In genomic region chr7:73532139-73532538, GRCm38 (mm10) we compare ENCODE assay signal across 10 mouse cellular contexts. TPM values are rescaled to one million over a fixed set of nuclear protein-coding genes. Genes with fewer than 3 reads are reported as not detected.
A peak's percentile ranks its signal among the peaks of the same experiment; 100 is the strongest.
DNase-seq lines count a peak whose midpoint lies in the region; ATAC-seq and TF ChIP-seq lines count a peak whose summit lies in the region.
"Had no signal": no experiment of that assay in that cellular context is flagged by ENCODE, and none has a peak within 500 bp of the region (broad histone marks: within the 10 kb centered on the region; RNA-seq: fewer than 3 reads in every experiment).

No protein-coding gene starts in this region.

- H3K9ac ChIP-seq in hindbrain, embryonic 15.5 days = no peak overlapping the region
- H3K9ac ChIP-seq in hindbrain, embryonic 11.5 days (ENCODE audit: low read depth, low read length) = no peak overlapping the region
- no peak overlapping the region for H3K9ac ChIP-seq in midbrain, embryonic 12.5 days (replicated peaks)
- no peak overlapping the region for H3K9ac ChIP-seq in midbrain, postnatal 0 days (replicated peaks; ENCODE audit: low read length, poor library complexity, severe bottlenecking)
- no peak overlapping the region for H3K9ac ChIP-seq in forebrain, embryonic 14.5 days (ENCODE audit: low read length)
- no peak overlapping the region for H3K9ac ChIP-seq in neural tube, embryonic 14.5 days (replicated peaks; ENCODE audit: low read depth, low read length)
- H3K9ac ChIP-seq: liver, embryonic 14.5 days; neural tube, embryonic 12.5 days had no signal

- no peaks in the 10 kb centered on the region for H3K27me3 ChIP-seq in hindbrain, embryonic 15.5 days
- H3K27me3 ChIP-seq in hindbrain, embryonic 11.5 days (ENCODE audit: control insufficient read depth, insufficient read depth, low read length) = no peaks in the 10 kb centered on the region
- no peaks in the 10 kb centered on the region for H3K27me3 ChIP-seq in midbrain, embryonic 12.5 days
- no peaks in the 10 kb centered on the region for H3K27me3 ChIP-seq in midbrain, postnatal 0 days (ENCODE audit: insufficient read depth, low read length)
- H3K27me3 ChIP-seq in forebrain, embryonic 14.5 days (replicated peaks; ENCODE audit: control insufficient read depth, insufficient read depth, low read length) = no peaks in the 10 kb centered on the region
- H3K27me3 ChIP-seq in neural tube, embryonic 14.5 days (ENCODE audit: control insufficient read depth, insufficient read depth, low read length) = no peaks in the 10 kb centered on the region
- H3K27me3 ChIP-seq: neural tube, embryonic 12.5 days had no signal

- no peaks in the 10 kb centered on the region for H3K36me3 ChIP-seq in hindbrain, embryonic 15.5 days
- H3K36me3 ChIP-seq in hindbrain, embryonic 11.5 days (ENCODE audit: control insufficient read depth, insufficient read depth, low read length) = no peaks in the 10 kb centered on the region
- H3K36me3 ChIP-seq in midbrain, embryonic 12.5 days = 0 out of 2 replicates have a peak, but pooled peaks cover 3% of the 10 kb centered on the region
- no peaks in the 10 kb centered on the region for H3K36me3 ChIP-seq in midbrain, postnatal 0 days (ENCODE audit: insufficient read depth, low read length)
- H3K36me3 ChIP-seq in forebrain, embryonic 14.5 days (ENCODE audit: control insufficient read depth, insufficient read depth, low read length) = peaks cover 22% of the 10 kb centered on the region; the same call in 1 of the 2 replicates
- H3K36me3 ChIP-seq in neural tube, embryonic 14.5 days (ENCODE audit: control insufficient read depth, insufficient read depth, low read length) = no peaks in the 10 kb centered on the region
- H3K36me3 ChIP-seq: neural tube, embryonic 12.5 days had no signal

- DNase-seq in hindbrain, embryonic 11.5 days (ENCODE audit: low spot score) = no peak
- DNase-seq in midbrain, postnatal 0 days (ENCODE audit: low spot score) = no peak
- no peak for DNase-seq in forebrain, embryonic 14.5 days (ENCODE audit: low spot score)
- no peak for DNase-seq in gastrocnemius, postnatal 36 days

- peaks cover 50% of the 10 kb centered on the region for H3K4me1 ChIP-seq in hindbrain, embryonic 15.5 days (replicated peaks)
- no peaks in the 10 kb centered on the region; the same call in 1 of the 2 replicates for H3K4me1 ChIP-seq in hindbrain, embryonic 11.5 days (replicated peaks; ENCODE audit: control insufficient read depth, insufficient read depth, low read length)
- H3K4me1 ChIP-seq in midbrain, embryonic 12.5 days = peaks cover 41% of the 10 kb centered on the region
- peaks cover 10% of the 10 kb centered on the region; the same call in 1 of the 2 replicates for H3K4me1 ChIP-seq in midbrain, postnatal 0 days (ENCODE audit: insufficient read depth, low read length)
- peaks cover 38% of the 10 kb centered on the region for H3K4me1 ChIP-seq in forebrain, embryonic 14.5 days (ENCODE audit: control insufficient read depth, insufficient read depth, low read length)
- peaks cover 34% of the 10 kb centered on the region for H3K4me1 ChIP-seq in neural tube, embryonic 14.5 days (ENCODE audit: control insufficient read depth, insufficient read depth, low read length)

- ATAC-seq in hindbrain, embryonic 15.5 days (ENCODE audit: low FRiP score, low read depth) = no peak
- ATAC-seq in hindbrain, embryonic 11.5 days (ENCODE audit: low FRiP score) = no peak
- no peak for ATAC-seq in midbrain, embryonic 12.5 days (ENCODE audit: low FRiP score, low read depth)
- ATAC-seq in midbrain, postnatal 0 days (ENCODE audit: low FRiP score) = no peak
- ATAC-seq in forebrain, embryonic 14.5 days = no peak
- ATAC-seq in neural tube, embryonic 14.5 days (ENCODE audit: low read depth) = no peak
- ATAC-seq in inflammation-experienced regulatory T-cells, adult 6 months = no peak

- H3K9me3 ChIP-seq in hindbrain, embryonic 15.5 days = no peaks in the 10 kb centered on the region
- H3K9me3 ChIP-seq in hindbrain, embryonic 11.5 days (ENCODE audit: control insufficient read depth, low read length) = no peaks in the 10 kb centered on the region
- no peaks in the 10 kb centered on the region for H3K9me3 ChIP-seq in midbrain, embryonic 12.5 days
- no peaks in the 10 kb centered on the region for H3K9me3 ChIP-seq in midbrain, postnatal 0 days (ENCODE audit: low read length)
- no peaks in the 10 kb centered on the region for H3K9me3 ChIP-seq in forebrain, embryonic 14.5 days (replicated peaks; ENCODE audit: control insufficient read depth, low read length)
- no peaks in the 10 kb centered on the region for H3K9me3 ChIP-seq in neural tube, embryonic 14.5 days (ENCODE audit: control insufficient read depth, low read length)
- H3K9me3 ChIP-seq: neural tube, embryonic 12.5 days had no signal

- H3K27ac ChIP-seq in hindbrain, embryonic 15.5 days (replicated peaks) = peak overlapping the region; percentile 54
- H3K27ac ChIP-seq in hindbrain, embryonic 11.5 days (ENCODE audit: low read depth, low read length) = no peak overlapping the region
- H3K27ac ChIP-seq in midbrain, embryonic 12.5 days (replicated peaks) = 0 out of 2 replicates have a peak overlapping the region, but pooled peaks have one; percentile 4
- no peak overlapping the region for H3K27ac ChIP-seq in midbrain, postnatal 0 days (ENCODE audit: low read depth, low read length)
- H3K27ac ChIP-seq in forebrain, embryonic 14.5 days (ENCODE audit: low read depth, low read length) = peak overlapping the region; percentile 36; the same call in 1 of the 2 replicates
- 0 out of 2 replicates have a peak overlapping the region, but pooled peaks have one; percentile 28 for H3K27ac ChIP-seq in neural tube, embryonic 14.5 days (ENCODE audit: low read depth, low read length)
- H3K27ac ChIP-seq: liver, embryonic 14.5 days; neural tube, embryonic 12.5 days had no signal

- intact Hi-C loops in gastrocnemius, postnatal 36 days (cut with DNase I) = no loop called here

- H3K4me2 ChIP-seq in hindbrain, embryonic 15.5 days = no peak overlapping the region
- no peak overlapping the region for H3K4me2 ChIP-seq in hindbrain, embryonic 11.5 days (replicated peaks; ENCODE audit: low read depth, low read length)
- no peak overlapping the region for H3K4me2 ChIP-seq in midbrain, embryonic 12.5 days (replicated peaks)
- H3K4me2 ChIP-seq in midbrain, postnatal 0 days (ENCODE audit: low read depth, low read length, poor library complexity, severe bottlenecking) = no peak overlapping the region
- H3K4me2 ChIP-seq in forebrain, embryonic 14.5 days (ENCODE audit: low read length) = no peak overlapping the region
- H3K4me2 ChIP-seq in neural tube, embryonic 14.5 days (ENCODE audit: low read depth, low read length) = no peak overlapping the region
- H3K4me2 ChIP-seq: neural tube, embryonic 12.5 days had no signal

- WGBS in hindbrain, embryonic 15.5 days = 77% methylated on average over 3 of the region's 3 CpGs
- 81% methylated on average over 3 of the region's 3 CpGs for WGBS in hindbrain, embryonic 11.5 days
- WGBS in midbrain, embryonic 12.5 days = 80% methylated on average over 3 of the region's 3 CpGs
- WGBS in midbrain, postnatal 0 days = 51% methylated on average over 3 of the region's 3 CpGs
- WGBS in forebrain, embryonic 14.5 days = 82% methylated on average over 3 of the region's 3 CpGs
- 77% methylated on average over 3 of the region's 3 CpGs for WGBS in neural tube, embryonic 14.5 days

- no peak overlapping the region for H3K4me3 ChIP-seq in hindbrain, embryonic 15.5 days
- H3K4me3 ChIP-seq in hindbrain, embryonic 11.5 days (ENCODE audit: low read depth, low read length) = no peak overlapping the region
- H3K4me3 ChIP-seq in midbrain, embryonic 12.5 days = no peak overlapping the region
- no peak overlapping the region for H3K4me3 ChIP-seq in midbrain, postnatal 0 days (ENCODE audit: low read depth, low read length)
- H3K4me3 ChIP-seq in forebrain, embryonic 14.5 days (ENCODE audit: low read depth, low read length) = no peak overlapping the region
- no peak overlapping the region for H3K4me3 ChIP-seq in neural tube, embryonic 14.5 days (ENCODE audit: low read depth, low read length)
- H3K4me3 ChIP-seq: neural tube, embryonic 12.5 days had no signal

- TF ChIP-seq CTCF in midbrain, postnatal 0 days (IDR thresholded peaks at IDR 0.05) = no peak

RNA-seq across cellular contexts. Expression of gene Chd2, which starts 9.5 kb away (rescaled TPM):
- 34.9 and 37.2 TPM in 2 replicates for polyA plus RNA-seq in hindbrain, embryonic 15.5 days (2015; fragmentation: Nextera tagmentation; extraction: Ambion mirVana)
- 45.4 and 64.4 TPM in 2 replicates for polyA plus RNA-seq in hindbrain, embryonic 11.5 days (2014; fragmentation: Nextera tagmentation; extraction: Ambion mirVana)
- polyA plus RNA-seq in midbrain, embryonic 12.5 days (2016; fragmentation: Nextera tagmentation; extraction: Ambion mirVana) = 54.8 and 61.4 TPM in 2 replicates
- 34.0 and 34.4 TPM in 2 replicates for total RNA-seq in midbrain, postnatal 0 days (2014; rRNA removed)
- polyA plus RNA-seq in midbrain, postnatal 0 days (2015; fragmentation: Nextera tagmentation; extraction: Ambion mirVana) = 33.2 and 43.8 TPM in 2 replicates
- polyA plus RNA-seq in forebrain, embryonic 14.5 days (2014; fragmentation: Nextera tagmentation; extraction: Ambion mirVana) = 40.2 and 43.4 TPM in 2 replicates
- polyA plus RNA-seq in neural tube, embryonic 14.5 days (2014; fragmentation: Nextera tagmentation; extraction: Ambion mirVana) = 41.8 and 45.5 TPM in 2 replicates
- polyA plus RNA-seq in inflammation-experienced regulatory T-cells, adult 6 months (2017; shearing (Covaris generic)) = 100 to 1,000 TPM; 120 to 258 (median 210) TPM
- 10 to 100 TPM; 22.4 to 39.9 TPM for total RNA-seq in gastrocnemius, postnatal 36 days (2021)

Comparison
In these comparisons a context has a peak if more than half of its experiments do, and no peak if none do; other contexts are left out.
1. H3K27ac ChIP-seq: peak in hindbrain, embryonic 15.5 days (single experiment), midbrain, embryonic 12.5 days (single experiment), forebrain, embryonic 14.5 days (single experiment) and neural tube, embryonic 14.5 days (single experiment); none in hindbrain, embryonic 11.5 days (single experiment) and midbrain, postnatal 0 days (single experiment).